Mouse (Mus musculus): ENCODE data around the gene Olfr887. TPM values are rescaled to one million over a fixed set of nuclear protein-coding genes. Genes with fewer than 3 reads are reported as not detected.

The Olfr887 gene
- not detected in 2 replicates for polyA plus RNA-seq (2011; ENCODE audit: insufficient read length, low read depth, missing spikeins)

- TF ChIP-seq CTCF (IDR thresholded peaks at IDR 0.05; ENCODE audit: borderline replicate concordance, insufficient read depth, low read length) (no peak), POLR2A (IDR thresholded peaks at IDR 0.05; ENCODE audit: low read depth, low read length) (no peak)
- no peaks in the 10 kb centered on the region for H3K4me1 ChIP-seq (ENCODE audit: control insufficient read depth, insufficient read depth, low read length)
- no peak within 1 kb of the TSS for H3K27ac ChIP-seq (ENCODE audit: insufficient read depth, low read length)
Measured at GRCm38 (mm10) chr9:38083772-38084171, at the start of gene Olfr887. Olfr887 (plus strand) TSS chr9:38084072.

GRCm38 (mm10) chr9:38046255-38046654 is 37.6 kb upstream of the Olfr887 start, which contains the start of gene Olfr884:
Olfr884 (plus strand) TSS chr9:38046555.
- no peak for TF ChIP-seq CTCF (IDR thresholded peaks at IDR 0.05; ENCODE audit: borderline replicate concordance, insufficient read depth, low read length)
- no peak for TF ChIP-seq POLR2A (IDR thresholded peaks at IDR 0.05; ENCODE audit: low read depth, low read length)
- Histone ChIP-seq H3K4me1 (ENCODE audit: control insufficient read depth, insufficient read depth, low read length) (no peaks in the 10 kb centered on the region), H3K27ac (ENCODE audit: insufficient read depth, low read length) (no peak within 1 kb of the TSS), H3K4me3 (ENCODE audit: insufficient read depth, low read length) (no peak within 1 kb of the TSS)

More at GRCm38 (mm10) chr9:38083772-38084171, at the start of gene Olfr887:
- no peak within 1 kb of the TSS for H3K4me3 ChIP-seq (ENCODE audit: insufficient read depth, low read length)

- TF ChIP-seq CTCF (IDR thresholded peaks at IDR 0.05; ENCODE audit: borderline replicate concordance, insufficient read depth, low read length) (no peak), POLR2A (IDR thresholded peaks at IDR 0.05; ENCODE audit: low read depth, low read length) (no peak)
- H3K27ac ChIP-seq (ENCODE audit: insufficient read depth, low read length): no peak within 1 kb of the TSS
- no peak within 1 kb of the TSS for H3K4me3 ChIP-seq (ENCODE audit: insufficient read depth, low read length)
- no peaks in the 10 kb centered on the region for H3K4me1 ChIP-seq (ENCODE audit: control insufficient read depth, insufficient read depth, low read length)
Measured at GRCm38 (mm10) chr9:38061022-38061421, 22.9 kb upstream of the Olfr887 start, which contains the start of gene Olfr885. Olfr885 (plus strand) TSS chr9:38061322.

- no peak for TF ChIP-seq POLR2A (IDR thresholded peaks at IDR 0.05; ENCODE audit: low read depth, low read length)
- no peak for TF ChIP-seq CTCF (IDR thresholded peaks at IDR 0.05; ENCODE audit: borderline replicate concordance, insufficient read depth, low read length)
- no peak within 1 kb of the TSS for H3K4me3 ChIP-seq (ENCODE audit: insufficient read depth, low read length)
- H3K4me1 ChIP-seq (ENCODE audit: control insufficient read depth, insufficient read depth, low read length): no peaks in the 10 kb centered on the region
- H3K27ac ChIP-seq (ENCODE audit: insufficient read depth, low read length): no peak within 1 kb of the TSS
Measured at GRCm38 (mm10) chr9:38107828-38108227, 24.0 kb downstream of the Olfr887 start, which contains the start of gene Olfr888. Olfr888 (plus strand) TSS chr9:38108128.

GRCm38 (mm10) chr9:38114898-38115297 is 31.0 kb downstream of the Olfr887 start, which contains the start of gene Olfr889:
Olfr889 (plus strand) TSS chr9:38115198.
- TF ChIP-seq POLR2A (IDR thresholded peaks at IDR 0.05; ENCODE audit: low read depth, low read length) (no peak), CTCF (IDR thresholded peaks at IDR 0.05; ENCODE audit: borderline replicate concordance, insufficient read depth, low read length) (no peak)
- H3K27ac ChIP-seq (ENCODE audit: insufficient read depth, low read length): no peak within 1 kb of the TSS

More at GRCm38 (mm10) chr9:38114898-38115297, 31.0 kb downstream of the Olfr887 start, which contains the start of gene Olfr889:
- H3K4me1 ChIP-seq (ENCODE audit: control insufficient read depth, insufficient read depth, low read length): no peaks in the 10 kb centered on the region
- H3K4me3 ChIP-seq (ENCODE audit: insufficient read depth, low read length): no peak within 1 kb of the TSS

Other genes with a start within 250 kb of the Olfr887 start
- gene Olfr877, start 229.8 kb upstream of the Olfr887 start, polyA plus RNA-seq (2011; ENCODE audit: insufficient read length, low read depth, missing spikeins): not detected in 2 replicates
- gene Olfr145, start 187.3 kb upstream of the Olfr887 start, polyA plus RNA-seq (2011; ENCODE audit: insufficient read length, low read depth, missing spikeins): not detected in 2 replicates
- gene Olfr878, start 166.2 kb upstream of the Olfr887 start, polyA plus RNA-seq (2011; ENCODE audit: insufficient read length, low read depth, missing spikeins): not detected in 2 replicates
- gene Olfr881, start 92.2 kb upstream of the Olfr887 start, polyA plus RNA-seq (2011; ENCODE audit: insufficient read length, low read depth, missing spikeins): not detected in 2 replicates
- gene Olfr883, start 58.3 kb upstream of the Olfr887 start, polyA plus RNA-seq (2011; ENCODE audit: insufficient read length, low read depth, missing spikeins): not detected in 2 replicates
- not detected in 2 replicates for gene Olfr884, start 37.5 kb upstream of the Olfr887 start, polyA plus RNA-seq (2011; ENCODE audit: insufficient read length, low read depth, missing spikeins)
- not detected in 2 replicates for gene Olfr885, start 22.8 kb upstream of the Olfr887 start, polyA plus RNA-seq (2011; ENCODE audit: insufficient read length, low read depth, missing spikeins)
- not detected in 2 replicates for gene Olfr888, start 24.1 kb downstream of the Olfr887 start, polyA plus RNA-seq (2011; ENCODE audit: insufficient read length, low read depth, missing spikeins)
- gene Olfr889, start 31.1 kb downstream of the Olfr887 start, polyA plus RNA-seq (2011; ENCODE audit: insufficient read length, low read depth, missing spikeins): 0.09 TPM in 1 of 2 replicates, not detected in the other
- gene Olfr890, start 58.4 kb downstream of the Olfr887 start, polyA plus RNA-seq (2011; ENCODE audit: insufficient read length, low read depth, missing spikeins): not detected in 2 replicates
- not detected in 2 replicates for gene Olfr891, start 96.7 kb downstream of the Olfr887 start, polyA plus RNA-seq (2011; ENCODE audit: insufficient read length, low read depth, missing spikeins)
- not detected in 2 replicates for gene Olfr893, start 124.3 kb downstream of the Olfr887 start, polyA plus RNA-seq (2011; ENCODE audit: insufficient read length, low read depth, missing spikeins)
- not detected in 2 replicates for gene Olfr894, start 134.0 kb downstream of the Olfr887 start, polyA plus RNA-seq (2011; ENCODE audit: insufficient read length, low read depth, missing spikeins)
- gene Olfr143, start 168.7 kb downstream of the Olfr887 start, polyA plus RNA-seq (2011; ENCODE audit: insufficient read length, low read depth, missing spikeins): not detected in 2 replicates
- not detected in 2 replicates for gene Olfr895, start 183.8 kb downstream of the Olfr887 start, polyA plus RNA-seq (2011; ENCODE audit: insufficient read length, low read depth, missing spikeins)
- gene Olfr896-ps1, start 207.0 kb downstream of the Olfr887 start, polyA plus RNA-seq (2011; ENCODE audit: insufficient read length, low read depth, missing spikeins): not detected in 2 replicates
- gene Olfr25, start 245.0 kb downstream of the Olfr887 start, polyA plus RNA-seq (2011; ENCODE audit: insufficient read length, low read depth, missing spikeins): not detected in 2 replicates

Measured in embryonic fibroblast, embryonic 13.5 days (primary cell).